Mouse (Mus musculus): ENCODE measurements at regions not wholly inside any gene's neighbourhood (a gene's known extent, or its start where the extent isn't known, plus 50 kb on each side); places are given as distances from the start of the nearest gene placed in this dataset.

DNA sequence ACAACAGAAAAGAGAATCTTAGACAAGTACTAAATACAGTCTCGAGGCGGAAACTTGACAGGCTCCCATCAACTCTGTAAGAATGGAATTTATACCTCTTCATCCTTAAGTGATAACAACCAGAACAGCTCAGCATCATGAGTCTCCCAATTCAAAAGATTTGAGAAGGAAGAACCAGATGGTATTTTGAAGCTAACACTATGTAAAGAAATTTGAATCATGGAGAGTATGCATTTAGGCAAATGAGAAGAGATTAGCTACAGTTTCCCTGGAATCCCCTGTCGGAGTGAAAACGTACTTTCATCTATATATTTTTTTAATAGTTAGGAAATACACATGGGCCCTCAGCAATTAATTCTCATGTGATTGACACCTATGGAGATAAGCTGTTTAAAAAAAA is 140.9 kb downstream of the Nrip1 start:
- DNase-seq, result no peak

DNA sequence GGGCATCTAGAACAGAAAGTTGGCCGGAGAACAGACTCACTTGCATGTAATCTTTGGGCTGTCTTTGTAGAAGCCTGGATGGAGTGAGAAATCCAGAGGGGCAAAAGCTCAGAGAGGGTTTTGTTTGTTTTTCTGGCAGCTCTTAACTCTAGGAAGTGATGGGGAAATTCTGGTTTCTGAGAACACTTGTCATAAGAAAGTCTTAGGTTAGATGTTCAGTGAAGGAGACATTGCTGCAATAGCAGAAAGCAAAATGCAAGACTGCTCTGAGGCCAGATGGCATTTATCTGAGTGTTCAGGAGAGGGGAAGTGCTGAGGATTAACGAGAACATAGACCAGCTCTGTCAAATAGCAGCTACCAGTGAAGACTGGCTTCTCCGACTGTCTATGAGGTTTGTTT is 141.5 kb downstream of the Nrip1 start:
- no peak for DNase-seq

DNA sequence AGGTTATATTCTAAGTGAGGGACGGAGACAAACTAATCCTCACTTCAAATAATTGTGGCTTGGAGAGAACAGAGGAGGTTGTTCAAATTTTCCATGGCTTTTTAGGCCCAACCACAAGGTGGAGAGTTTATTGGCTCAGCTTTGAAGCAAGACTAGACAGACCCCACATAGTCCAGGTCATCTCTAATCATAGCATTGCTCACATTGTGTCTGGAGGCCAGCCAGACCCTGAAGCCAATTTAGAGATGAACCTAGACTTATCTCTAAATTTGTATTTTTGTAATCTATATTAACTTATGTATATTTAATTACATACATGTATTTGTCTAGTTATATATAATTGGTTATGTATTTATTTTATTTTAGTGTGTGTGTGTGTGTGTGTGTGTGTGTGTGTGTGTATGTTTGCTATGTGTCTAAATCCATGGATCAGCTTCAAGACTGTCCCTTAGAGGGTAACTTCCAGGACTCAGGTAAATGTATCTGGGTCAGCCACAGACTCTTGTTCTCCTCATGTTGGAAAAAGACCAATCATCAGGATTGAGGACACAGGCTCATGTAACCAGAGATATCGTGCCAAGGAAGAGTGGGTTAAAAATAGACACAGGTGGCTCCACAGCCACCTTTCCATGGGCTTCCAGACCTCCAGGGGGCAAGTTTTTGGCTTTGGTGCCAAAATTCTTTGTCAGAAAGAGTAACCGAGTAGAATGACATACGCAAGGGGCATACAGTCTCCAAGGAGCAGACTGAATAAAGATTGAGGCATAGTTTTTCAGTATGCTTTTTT is 142.9 kb downstream of the Nrip1 start:
- peak; percentile 61 for DNase-seq

- DNase-seq, result no peak
Observed at GRCm38 (mm10) chr16:76228451-76228850, 145.2 kb downstream of the Nrip1 start.

GRCm38 (mm10) chr16:76226446-76226845 is 147.2 kb downstream of the Nrip1 start:
- DNase-seq, result no peak

DNA sequence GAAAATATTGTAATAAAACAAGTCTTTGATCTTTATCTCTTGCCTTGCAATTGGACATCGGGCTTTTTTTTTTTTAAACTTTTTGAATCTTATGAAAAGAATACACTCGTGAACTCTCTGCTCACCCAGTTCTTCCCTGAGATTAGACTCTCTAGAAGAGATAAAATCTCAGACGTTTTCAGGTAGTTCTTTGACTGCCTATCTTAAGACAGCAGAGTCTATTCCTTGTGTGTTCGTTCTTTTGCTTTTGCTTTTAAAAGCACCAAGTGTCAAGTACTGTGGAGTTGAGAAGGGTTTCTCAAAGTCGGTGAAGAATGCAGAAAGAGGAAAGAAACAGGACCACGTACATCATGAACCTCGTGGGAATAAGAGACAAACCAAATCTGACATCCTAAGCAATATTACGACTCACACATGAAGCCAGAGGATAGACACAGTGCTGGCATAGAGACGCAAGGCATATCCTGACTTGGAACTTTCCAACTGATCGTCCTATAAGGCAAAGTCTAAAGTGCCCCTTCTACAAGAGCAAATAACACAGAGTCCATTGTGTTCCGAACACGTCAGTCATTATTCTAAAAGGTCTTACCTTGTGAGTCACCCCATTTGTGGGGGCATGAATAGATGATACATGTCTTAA is 147.9 kb downstream of the Nrip1 start:
- DNase-seq, result no peak

GRCm38 (mm10) chr16:76224901-76225586 is 148.6 kb downstream of the Nrip1 start:
- DNase-seq, result no peak

DNA sequence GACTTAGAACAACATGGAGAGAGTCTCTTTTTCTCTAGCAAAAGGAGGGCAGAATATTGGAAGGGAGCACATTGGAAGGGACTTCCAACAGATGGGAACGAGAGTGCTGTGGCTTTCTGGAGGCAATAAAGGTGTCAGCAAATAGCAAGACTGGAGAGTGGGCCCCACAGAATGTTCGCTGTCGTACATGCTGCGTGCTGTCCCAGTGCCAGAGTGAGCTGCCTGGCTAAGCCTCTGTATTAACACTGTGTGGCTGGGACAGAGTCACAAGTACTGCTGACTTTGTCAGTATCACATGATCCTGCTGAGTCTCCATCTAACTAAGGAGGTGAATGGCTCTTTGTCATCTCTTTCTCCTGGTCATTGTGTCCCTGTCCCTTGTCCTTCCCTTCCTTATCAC is 149.9 kb downstream of the Nrip1 start:
- DNase-seq, result no peak

DNA sequence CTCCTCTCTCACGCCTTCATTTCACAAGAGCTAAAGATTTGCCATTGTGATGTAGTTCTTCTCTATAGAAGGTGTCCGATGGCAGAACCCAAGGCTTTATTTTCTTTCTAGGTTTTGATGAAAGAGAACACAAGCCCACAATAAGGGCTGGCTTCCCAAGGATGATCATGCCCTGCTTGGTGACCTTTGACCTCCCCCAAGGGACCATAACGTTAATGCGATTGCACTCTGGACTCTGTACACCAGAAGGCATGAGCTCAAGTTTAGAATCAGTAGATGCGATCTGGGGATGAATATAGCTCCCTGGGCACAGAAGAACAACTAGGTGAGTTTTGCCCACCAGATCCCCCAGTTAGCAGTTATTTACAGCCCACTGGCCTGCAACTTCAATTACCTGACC is 150.7 kb downstream of the Nrip1 start:
- DNase-seq, result no peak

GRCm38 (mm10) chr16:76220466-76220865 is 153.2 kb downstream of the Nrip1 start:
- no peak for DNase-seq

GRCm38 (mm10) chr16:76219233-76219632 is 154.4 kb downstream of the Nrip1 start:
- DNase-seq, result no peak

GRCm38 (mm10) chr16:76218310-76219170 is 155.1 kb downstream of the Nrip1 start:
- DNase-seq, result no peak

GRCm38 (mm10) chr16:76216184-76216583 is 157.4 kb downstream of the Nrip1 start:
- DNase-seq, result no peak

GRCm38 (mm10) chr16:76215558-76215957 is 158.1 kb downstream of the Nrip1 start:
- no peak for DNase-seq

- DNase-seq, result peak; percentile 47
Observed at GRCm38 (mm10) chr16:76201773-76202571, 171.7 kb downstream of the Nrip1 start.

- DNase-seq, result no peak
Observed at GRCm38 (mm10) chr16:76200801-76201728, 172.6 kb downstream of the Nrip1 start.

GRCm38 (mm10) chr16:76200268-76200667 is 173.4 kb downstream of the Nrip1 start:
- DNase-seq, result no peak

DNA sequence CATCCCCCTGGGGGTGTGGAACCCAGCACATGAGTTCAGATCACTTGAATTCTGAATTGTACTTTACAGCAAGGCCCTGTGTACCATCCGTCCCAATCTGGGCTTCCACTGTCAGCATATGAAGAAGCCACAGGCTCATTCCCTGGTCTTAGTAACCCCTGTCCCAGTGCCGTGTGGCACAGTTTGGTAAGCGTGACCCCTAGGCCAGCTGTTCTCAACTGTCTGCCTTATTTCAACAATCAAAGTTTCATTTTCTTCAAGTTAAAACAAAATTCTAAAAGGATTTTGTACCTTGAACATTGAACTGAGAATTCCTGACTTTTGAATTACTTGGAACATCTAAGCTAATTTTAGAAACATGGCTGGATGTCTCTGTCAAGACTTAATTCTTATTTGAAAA is 174.6 kb downstream of the Nrip1 start:
- no peak for DNase-seq

DNA sequence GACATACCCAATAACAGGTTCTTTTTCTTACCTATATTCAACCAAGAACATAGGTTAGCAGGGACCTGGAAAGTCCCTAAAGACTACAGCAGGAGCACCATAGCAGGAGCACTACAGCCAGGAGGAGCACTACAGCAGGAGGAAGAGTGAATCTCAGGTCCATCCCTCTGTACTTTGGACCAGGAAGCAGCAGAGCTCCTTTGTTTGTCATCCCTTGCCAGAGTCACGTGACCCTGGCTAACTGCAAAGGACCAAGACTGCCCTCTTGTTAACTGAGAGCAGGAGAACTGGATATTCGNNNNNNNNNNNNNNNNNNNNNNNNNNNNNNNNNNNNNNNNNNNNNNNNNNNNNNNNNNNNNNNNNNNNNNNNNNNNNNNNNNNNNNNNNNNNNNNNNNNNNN is 172.2 kb upstream of the Samsn1 start:
- no peak for DNase-seq

DNA sequence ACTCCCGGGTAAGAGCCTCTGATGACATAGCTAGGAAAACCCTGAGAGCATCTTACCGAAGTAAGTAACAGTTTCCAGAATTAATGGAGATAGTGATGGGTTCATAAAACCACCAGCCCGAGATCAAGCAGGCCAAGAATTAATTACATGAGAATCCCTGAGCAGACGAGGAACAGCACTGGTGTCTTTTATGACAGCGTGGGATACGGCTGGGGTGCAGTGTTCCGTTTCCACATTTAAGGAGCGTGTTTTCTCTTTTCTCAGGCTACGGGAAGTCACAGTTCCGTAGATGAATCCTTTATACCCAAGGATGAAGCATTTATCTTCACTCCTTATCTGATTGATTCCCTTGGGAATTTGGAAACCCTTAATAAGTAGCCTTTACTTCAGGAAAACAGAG is 169.1 kb upstream of the Samsn1 start:
- DNase-seq, result no peak

GRCm38 (mm10) chr16:76183556-76183955 is 161.5 kb upstream of the Samsn1 start:
- no peak for DNase-seq

Data from cerebellum, adult 11 months (tissue).